Mouse (Mus musculus): ENCODE measurements around the gene Gm45233.

- TF ChIP-seq CTCF (IDR thresholded peaks at IDR 0.05; ENCODE audit: control insufficient read depth, insufficient read depth, low read length) (no peak), POLR2A (IDR thresholded peaks at IDR 0.05; ENCODE audit: borderline replicate concordance, control insufficient read depth, low read depth, low read length) (peak; percentile 78)
These were observed 607 bp upstream of the Gm45233 start for GRCm38 (mm10) chr7:43443126-43443916.

Measured in bone marrow, adult 2 months (tissue).